Mouse (Mus musculus) left cerebral cortex, adult 9 months (tissue): ENCODE measurements at regions not wholly inside any gene's neighbourhood (a gene's known extent, or its start where the extent isn't known, plus 50 kb on each side); places are given as distances from the start of the nearest gene placed in this dataset.

ENCODE experiments used
- DNase-seq, 2 experiments: peaks; one replicate each; pipeline ENCODE4 v3.0.0; 2022; ENCODE audit warnings: low spot score in 2 of 2

DNA sequence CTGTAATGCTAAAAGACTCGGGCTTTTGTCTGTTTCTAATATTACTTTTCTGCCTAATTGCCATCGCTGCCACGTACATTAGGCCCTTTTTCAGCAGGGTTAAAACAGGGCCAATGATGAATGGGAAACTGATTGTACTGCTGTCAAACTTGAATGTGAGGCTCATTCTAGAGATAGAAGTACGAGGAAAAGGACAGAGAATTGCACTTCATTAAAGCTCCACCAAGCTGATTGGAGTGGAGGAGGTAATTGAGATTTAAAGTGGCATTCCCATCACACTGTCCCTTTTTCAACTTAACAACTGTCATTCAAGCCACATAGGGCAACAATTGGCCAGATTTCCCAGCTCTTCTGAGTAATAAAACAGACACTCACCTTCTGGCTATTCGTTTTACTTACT, 526.8 kb downstream of the Prkd1 start:
- no peak for DNase-seq

DNA sequence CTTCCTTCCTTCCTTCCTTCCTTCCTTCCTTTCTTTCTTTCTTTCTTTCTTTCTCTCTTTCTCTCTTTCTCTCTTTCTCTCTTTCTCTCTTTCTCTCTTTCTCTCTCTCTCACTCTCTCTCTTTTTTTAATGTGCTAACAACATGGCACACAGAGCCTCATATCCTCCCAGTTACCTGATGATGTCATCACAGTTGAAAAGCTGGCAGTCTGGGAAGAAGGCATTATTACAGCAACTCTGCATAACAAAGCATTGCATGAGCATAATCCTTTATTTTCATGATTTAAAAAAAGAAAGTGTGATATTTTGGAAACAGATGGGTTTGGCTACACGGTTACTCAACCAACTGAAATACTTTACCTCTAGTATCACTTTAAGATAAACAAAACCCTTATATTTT, 525.9 kb downstream of the Prkd1 start:
- no peak for DNase-seq

GRCm38 (mm10) chr12:50158143-50158542, 490.8 kb downstream of the Prkd1 start:
- peak in 1 of 2 experiments; percentile 32 for DNase-seq

DNA sequence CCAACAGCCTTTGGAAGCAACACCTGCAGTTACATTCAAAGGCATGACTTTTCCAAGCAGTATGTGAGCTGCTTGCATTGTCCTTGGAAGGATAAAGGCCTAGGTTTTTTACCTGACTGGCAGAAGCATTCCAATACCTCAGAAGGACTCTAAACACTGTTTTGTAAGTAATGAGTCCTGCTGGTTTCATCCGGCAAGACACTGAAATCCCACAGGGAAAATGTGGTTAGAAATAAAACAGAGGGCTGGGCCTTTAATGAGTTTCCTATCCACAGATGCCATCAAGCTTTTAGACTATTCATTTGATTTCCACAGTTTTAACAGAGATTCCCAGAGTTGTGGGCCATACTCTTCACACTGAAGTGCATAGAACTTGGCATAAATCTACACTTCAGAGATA, 461.6 kb downstream of the Prkd1 start:
- DNase-seq = no peak

GRCm38 (mm10) chr12:50190892-50191539, 457.9 kb downstream of the Prkd1 start:
- no peak for DNase-seq

- peak in 1 of 2 experiments; percentile 5 for DNase-seq
These were observed 456.9 kb downstream of the Prkd1 start for GRCm38 (mm10) chr12:50191733-50192612.

GRCm38 (mm10) chr12:50193501-50193900, 455.4 kb downstream of the Prkd1 start:
- no peak for DNase-seq

GRCm38 (mm10) chr12:50194714-50195113, 454.2 kb downstream of the Prkd1 start:
- DNase-seq = no peak

GRCm38 (mm10) chr12:50196339-50196738, 452.6 kb downstream of the Prkd1 start:
- no peak for DNase-seq

GRCm38 (mm10) chr12:50241139-50241538, 407.8 kb downstream of the Prkd1 start:
- no peak for DNase-seq

DNA sequence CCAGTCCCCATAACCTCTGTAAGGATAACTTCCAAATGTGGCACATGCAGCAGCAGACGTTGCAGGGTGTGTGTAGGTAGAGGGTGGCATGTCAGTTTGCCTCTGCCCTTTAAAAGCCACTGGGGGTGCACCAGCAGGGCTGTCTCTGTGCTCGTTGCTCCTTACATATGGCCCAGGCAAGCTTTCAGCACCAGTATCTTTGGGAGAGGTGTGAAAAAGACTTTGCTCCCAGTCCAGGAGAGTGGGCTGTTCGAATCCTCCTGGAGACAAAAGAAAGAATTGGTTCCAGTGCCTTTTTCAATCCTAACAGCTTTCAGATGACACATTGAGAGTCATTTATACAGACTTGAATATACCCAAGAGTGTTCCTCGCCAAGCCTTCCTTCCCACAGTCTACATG, 390.0 kb downstream of the Prkd1 start:
- DNase-seq = peak; percentile 20 to 54

- peak in 1 of 2 experiments; percentile 8 for DNase-seq
These were observed 387.8 kb downstream of the Prkd1 start for GRCm38 (mm10) chr12:50261072-50261471.

GRCm38 (mm10) chr12:50273239-50273880, 375.5 kb downstream of the Prkd1 start:
- DNase-seq = no peak

DNA sequence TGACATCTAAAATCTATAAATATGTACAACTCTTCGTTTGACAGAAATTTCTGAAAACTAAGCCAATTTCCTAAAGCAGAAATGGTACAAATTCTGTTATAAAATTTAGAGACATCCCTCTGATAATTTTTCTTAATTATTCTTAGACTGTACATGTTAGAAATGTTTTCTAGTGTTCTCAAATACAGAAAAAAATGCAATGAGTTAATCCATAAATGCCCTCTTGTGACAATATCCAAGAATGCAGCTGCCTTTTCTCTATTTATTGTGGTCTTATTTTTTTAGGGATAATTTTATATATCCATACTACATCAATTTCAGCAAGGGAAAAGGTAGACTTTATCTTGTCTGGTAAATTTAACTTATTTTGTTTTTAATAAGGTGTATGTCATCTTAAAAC, 367.3 kb downstream of the Prkd1 start:
- DNase-seq = no peak
